Mouse (Mus musculus): ENCODE data around the gene Smpdl3b. TPM values are rescaled to one million over a fixed set of nuclear protein-coding genes. Genes with fewer than 3 reads are reported as not detected.

Gene Smpdl3b
- total and polyA plus RNA-seq, 3 experiments: 0.28 to 0.69 TPM; not detected in 1

- Histone ChIP-seq H3K27ac (ENCODE audit: control insufficient read depth, low read depth, low read length) (no peak overlapping the region), H3K36me3 (ENCODE audit: control insufficient read depth in 1 of 2, insufficient read depth in 2 of 2, low read length in 2 of 2) (peaks cover 0 to 7% of the 10 kb centered on the region in 2 experiments; a peak in 1 of 4 replicates), H3K27me3 (ENCODE audit: control insufficient read depth in 1 of 2, insufficient read depth in 2 of 2, low read length in 2 of 2) (no peaks in the 10 kb centered on the region), H3K9me3 (replicated peaks; ENCODE audit: insufficient read depth, low read length) (no peaks in the 10 kb centered on the region), H3K9ac (ENCODE audit: control insufficient read depth, low read depth, low read length, poor library complexity, severe bottlenecking) (0 out of 2 replicates have a peak overlapping the region, but pooled peaks have one; percentile 4), H3K4me3 (ENCODE audit: control insufficient read depth in 1 of 2, insufficient read depth in 1 of 2, low read depth in 2 of 2, low read length in 2 of 2) (peak overlapping the region; percentile 65 to 91), H3K4me1 (ENCODE audit: control insufficient read depth in 1 of 2, insufficient read depth in 2 of 2, low read length in 2 of 2) (peaks cover 5 to 33% of the 10 kb centered on the region in 2 experiments; a peak in 3 of 4 replicates), H3K79me2 (ENCODE audit: control insufficient read depth, insufficient read depth, low read length, poor library complexity) (no peaks in the 10 kb centered on the region)
- DNase-seq (ENCODE audit: low read depth, low spot score): peak; percentile 45
- no peak for TF ChIP-seq TBP (IDR thresholded peaks at IDR 0.05; ENCODE audit: low read depth, low read length)
These were observed 37.7 kb upstream of the Smpdl3b start for GRCm38 (mm10) chr4:132794760-132795159.

GRCm38 (mm10) chr4:132794028-132794427, 37.0 kb upstream of the Smpdl3b start:
- Histone ChIP-seq H3K9ac (ENCODE audit: control insufficient read depth, low read depth, low read length, poor library complexity, severe bottlenecking) (peak overlapping the region; percentile 58), H3K79me2 (ENCODE audit: control insufficient read depth, insufficient read depth, low read length, poor library complexity) (no peaks in the 10 kb centered on the region), H3K4me1 (ENCODE audit: control insufficient read depth in 1 of 2, insufficient read depth in 2 of 2, low read length in 2 of 2) (peaks cover 5 to 33% of the 10 kb centered on the region in 2 experiments; a peak in 3 of 4 replicates), H3K9me3 (replicated peaks; ENCODE audit: insufficient read depth, low read length) (no peaks in the 10 kb centered on the region), H3K36me3 (ENCODE audit: control insufficient read depth in 1 of 2, insufficient read depth in 2 of 2, low read length in 2 of 2) (peaks cover 0 to 7% of the 10 kb centered on the region in 2 experiments; a peak in 1 of 4 replicates), H3K27ac (ENCODE audit: control insufficient read depth, low read depth, low read length) (peak overlapping the region; percentile 60), H3K4me3 (ENCODE audit: control insufficient read depth in 1 of 2, insufficient read depth in 1 of 2, low read depth in 2 of 2, low read length in 2 of 2) (peak overlapping the region; percentile 38 to 91), H3K27me3 (ENCODE audit: control insufficient read depth in 1 of 2, insufficient read depth in 2 of 2, low read length in 2 of 2) (no peaks in the 10 kb centered on the region)
- peak; percentile 76 for DNase-seq (ENCODE audit: low read depth, low spot score)
- TF ChIP-seq CTCF (IDR thresholded peaks at IDR 0.05 in 2 of 3, conservative IDR thresholded peaks at IDR 0.05 in 1 of 3; ENCODE audit: control insufficient read depth in 1 of 3, insufficient read depth in 1 of 3, low read depth in 2 of 3, low read length in 3 of 3, poor library complexity in 1 of 3, severe bottlenecking in 1 of 3): no peak
- peak; percentile 27; the same call in 1 of the 2 replicates for TF ChIP-seq MAX (IDR thresholded peaks at IDR 0.05; ENCODE audit: low read length)
- peak; percentile 25; the same call in 1 of the 2 replicates for TF ChIP-seq NELFE (IDR thresholded peaks at IDR 0.05; ENCODE audit: low read depth, low read length)
- peak; percentile 67; the same call in 1 of the 2 replicates for TF ChIP-seq ELF1 (IDR thresholded peaks at IDR 0.05; ENCODE audit: low read depth, low read length)
- TF ChIP-seq ZNF384 (IDR thresholded peaks at IDR 0.05; ENCODE audit: low read depth, low read length): peak; percentile 65
- TF ChIP-seq MYB (IDR thresholded peaks at IDR 0.05; ENCODE audit: low read depth, low read length): no peak
- TF ChIP-seq HCFC1 (IDR thresholded peaks at IDR 0.05; ENCODE audit: low read depth, low read length): peak; percentile 13; the same call in 1 of the 2 replicates
- TF ChIP-seq CHD1 (IDR thresholded peaks at IDR 0.05; ENCODE audit: low read depth, low read length): no peak
- peak; percentile 42; the same call in 1 of the 2 replicates for TF ChIP-seq MXI1 (IDR thresholded peaks at IDR 0.05; ENCODE audit: low read depth, low read length)
- TF ChIP-seq MEF2A (IDR thresholded peaks at IDR 0.05; ENCODE audit: extremely low read depth, insufficient replicate concordance, low read depth, low read length, poor library complexity, severe bottlenecking): no peak
- 0 out of 2 replicates have a peak, but pooled peaks have one; percentile 22 for TF ChIP-seq ETS1 (IDR thresholded peaks at IDR 0.05; ENCODE audit: low read depth, low read length)
- peak in 1 of 2 experiments; percentile 35; a peak in 1 of 4 replicates for TF ChIP-seq POLR2A (IDR thresholded peaks at IDR 0.05; ENCODE audit: control insufficient read depth in 1 of 2, insufficient read depth in 1 of 2, low read depth in 1 of 2, low read length in 2 of 2, poor library complexity in 1 of 2)
- TF ChIP-seq SIN3A (IDR thresholded peaks at IDR 0.05; ENCODE audit: low read length): 0 out of 2 replicates have a peak, but pooled peaks have one; percentile 12
- TF ChIP-seq BHLHE40 (IDR thresholded peaks at IDR 0.05; ENCODE audit: borderline replicate concordance, low read depth, low read length): peak; percentile 76
- 0 out of 4 replicates have a peak, but pooled peaks have one; percentile 8 to 10 for TF ChIP-seq EP300 (IDR thresholded peaks at IDR 0.05; ENCODE audit: low read depth in 1 of 2, low read length in 2 of 2)

Measured in MEL (cell line).